Mouse (Mus musculus) olfactory bulb, adult 2 months (tissue): ENCODE data around the gene 4933428M09Rik. TPM values are rescaled to one million over a fixed set of nuclear protein-coding genes. Genes with fewer than 3 reads are reported as not detected.
"Not testable (repeated sequence)": the region's sequence is repeated elsewhere in the genome, so short reads cannot be mapped to it uniquely, and the experiment has no call there.

Experiments used
- H3K27ac ChIP-seq: fragments of 200-500 bp; 2 replicates; pipeline ENCODE4 v1.5.1; 2012; ENCODE audit warnings: low read depth, low read length; ENCODE audit not compliant: insufficient read depth
- H3K4me1 ChIP-seq: fragments of 200-500 bp; 2 replicates; pipeline ENCODE4 v1.6.1; 2012; ENCODE audit warnings: low read length; ENCODE audit not compliant: control insufficient read depth, insufficient read depth
- H3K4me3 ChIP-seq: fragments of 200-500 bp; 2 replicates; pipeline ENCODE4 v1.5.1; 2012; ENCODE audit warnings: mild to moderate bottlenecking, low read depth, low read length, moderate library complexity; ENCODE audit not compliant: insufficient read depth
- CTCF ChIP-seq: fragments of 200-500 bp; IDR thresholded peaks from 2 replicates; pipeline ENCODE4 v1.5.1; 2012; ENCODE audit warnings: low read depth, mild to moderate bottlenecking, low read length, moderate library complexity; ENCODE audit not compliant: insufficient read depth
- POLR2A ChIP-seq: fragments of 200-500 bp; IDR thresholded peaks from 2 replicates; pipeline ENCODE4 v1.6.1; 2012; ENCODE audit warnings: mild to moderate bottlenecking, low read depth, low read length, moderate library complexity; ENCODE audit not compliant: insufficient read depth
- WGBS: fragments of 180-500 bp; shearing (Covaris S2); methylation state at CpG from one replicate; pipeline ENCODE4 v1.1.7; 2018; 5-methylcytosine and 5-hydroxymethylcytosine counted together
- polyA plus RNA-seq: library from polyadenylated mRNA; stranded (reverse); fragments of >200 nt; gene quantifications from 2 replicates; pipeline ENCODE4 v1.2.4, GENCODE M21; 2012; ENCODE audit warnings: low replicate concordance; ENCODE audit not compliant: missing spikeins, insufficient read depth, insufficient read length

4933428M09Rik gene
- polyA plus RNA-seq = not detected in 2 replicates

GRCm38 (mm10) chrX:139178928-139179327 is at the start of gene 4933428M09Rik:
TSS of gene 4933428M09Rik (plus strand) at chrX:139179228.
- Histone ChIP-seq H3K27ac (no peak within 1 kb of the TSS), H3K4me3 (no peak within 1 kb of the TSS), H3K4me1 (no peaks in the 10 kb centered on the region)
- no peak for TF ChIP-seq POLR2A
- no peak for TF ChIP-seq CTCF
- whole genome bisulfite sequencing = 85% methylated on average over 8 of the region's 8 CpGs

DNA sequence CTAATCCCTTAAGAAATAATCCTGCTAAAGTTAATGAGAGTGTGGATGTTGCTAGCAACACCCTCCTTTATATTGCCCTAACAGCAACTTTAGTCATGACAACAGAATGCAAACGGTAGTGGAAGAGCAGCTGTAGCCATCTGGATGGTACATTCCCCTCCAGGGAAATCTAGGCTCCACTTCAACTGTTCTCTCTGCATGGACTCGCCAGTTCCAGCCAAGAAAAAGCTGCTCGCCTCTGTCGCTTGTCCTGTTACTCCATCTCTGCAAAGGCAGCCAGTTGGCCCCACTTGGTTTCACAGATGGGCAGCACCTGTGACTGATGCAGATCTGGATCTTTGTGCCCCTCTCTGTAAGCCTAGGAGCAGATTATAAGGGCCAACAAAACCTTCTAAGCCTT is 45.0 kb upstream of the 4933428M09Rik start:
- Histone ChIP-seq H3K4me1 (no peaks in the 10 kb centered on the region), H3K27ac (no peak overlapping the region), H3K4me3 (no peak overlapping the region)
- TF ChIP-seq CTCF (no peak), POLR2A (no peak)
- 61% methylated on average over 4 of the region's 4 CpGs for WGBS

- H3K27ac ChIP-seq, H3K4me1 ChIP-seq, H3K4me3 ChIP-seq: not testable (repeated sequence)
- 88% methylated on average over 3 of the region's 3 CpGs for WGBS
These were observed 12.5 kb downstream of the 4933428M09Rik start for GRCm38 (mm10) chrX:139191506-139191905.

DNA sequence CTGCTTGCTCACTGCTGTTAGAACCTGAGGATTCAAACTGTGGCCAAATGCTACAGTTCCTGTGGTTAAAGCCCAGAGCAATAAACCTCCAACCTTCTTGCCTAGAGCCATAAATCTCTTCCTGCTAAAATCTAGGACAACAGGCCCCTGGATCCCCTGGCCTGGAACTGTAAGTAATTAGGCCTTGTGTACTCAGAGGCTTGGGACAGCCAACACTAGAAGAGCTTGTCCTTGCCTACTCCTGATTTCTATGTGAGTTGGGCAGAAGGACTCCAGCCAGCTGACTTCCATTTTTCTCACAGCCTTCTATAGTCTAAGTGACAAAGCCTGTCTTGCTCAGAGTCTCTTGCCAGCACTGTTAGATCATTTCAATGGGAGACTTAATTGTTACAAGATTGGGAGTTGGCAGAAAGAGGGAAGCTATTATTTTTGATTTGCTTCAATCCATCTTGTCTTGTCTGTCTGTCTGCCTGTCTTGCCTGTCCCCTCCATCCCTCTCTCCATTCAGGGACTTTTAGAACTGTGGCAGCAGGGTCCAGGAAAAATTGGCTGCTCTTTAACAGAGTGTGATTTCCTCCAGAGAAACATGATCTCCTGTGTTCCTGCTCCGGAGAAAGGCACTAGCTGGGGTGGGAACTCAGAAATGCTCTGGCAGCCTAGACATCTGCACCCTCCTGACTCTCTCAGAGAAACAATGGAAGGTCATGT is 15.7 kb downstream of the 4933428M09Rik start:
- H3K4me3 ChIP-seq = no peak overlapping the region
- 32% methylated on average over 1 of the region's 1 CpGs for WGBS
- no peak for TF ChIP-seq CTCF
- no peak for TF ChIP-seq POLR2A
- no peaks in the 10 kb centered on the region for H3K4me1 ChIP-seq
- no peak overlapping the region for H3K27ac ChIP-seq

- H3K27ac ChIP-seq, H3K4me3 ChIP-seq, H3K4me1 ChIP-seq: not testable (repeated sequence)
- 89% methylated on average over 4 of the region's 4 CpGs for WGBS
These were observed 30.3 kb downstream of the 4933428M09Rik start for GRCm38 (mm10) chrX:139209191-139209828.

- H3K4me3 ChIP-seq = peak within 1 kb of the TSS; percentile 47
- 13% methylated on average over 31 of the region's 31 CpGs for WGBS
- no peak within 1 kb of the TSS for H3K27ac ChIP-seq
- H3K4me1 ChIP-seq = no peaks in the 10 kb centered on the region
- TF ChIP-seq POLR2A (no peak), CTCF (no peak)
These were observed 30.8 kb downstream of the 4933428M09Rik start, which contains the start of gene Mum1l1 for GRCm38 (mm10) chrX:139209829-139210225. TSS of gene Mum1l1 (plus strand) at chrX:139210042.

- no peak overlapping the region for H3K27ac ChIP-seq
- no peak overlapping the region for H3K4me3 ChIP-seq
- no peak for TF ChIP-seq POLR2A
- no peak for TF ChIP-seq CTCF
- 82% methylated on average over 4 of the region's 4 CpGs for WGBS
- H3K4me1 ChIP-seq = no peaks in the 10 kb centered on the region
These were observed 35.7 kb downstream of the 4933428M09Rik start for GRCm38 (mm10) chrX:139214765-139215164.

DNA sequence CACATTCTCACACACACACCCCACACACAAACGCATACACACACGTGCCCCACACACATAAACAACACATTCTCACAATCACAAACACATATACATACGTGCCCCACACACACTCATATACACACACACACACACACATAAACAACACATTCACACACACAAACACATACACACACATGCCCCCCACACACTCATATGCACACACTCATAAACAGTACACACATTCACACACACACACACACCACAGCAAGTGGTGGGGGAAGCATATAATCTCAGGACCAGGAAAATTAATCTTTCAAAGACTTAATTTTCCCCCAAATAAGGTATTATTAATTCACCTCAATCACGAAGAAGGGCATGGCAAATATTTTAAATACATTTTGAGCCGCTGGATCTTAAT is 37.4 kb downstream of the 4933428M09Rik start:
- WGBS = 55% methylated on average over 5 of the region's 5 CpGs
- TF ChIP-seq POLR2A = no peak
- no peak for TF ChIP-seq CTCF
- no peak overlapping the region for H3K27ac ChIP-seq
- no peaks in the 10 kb centered on the region for H3K4me1 ChIP-seq
- H3K4me3 ChIP-seq = no peak overlapping the region

DNA sequence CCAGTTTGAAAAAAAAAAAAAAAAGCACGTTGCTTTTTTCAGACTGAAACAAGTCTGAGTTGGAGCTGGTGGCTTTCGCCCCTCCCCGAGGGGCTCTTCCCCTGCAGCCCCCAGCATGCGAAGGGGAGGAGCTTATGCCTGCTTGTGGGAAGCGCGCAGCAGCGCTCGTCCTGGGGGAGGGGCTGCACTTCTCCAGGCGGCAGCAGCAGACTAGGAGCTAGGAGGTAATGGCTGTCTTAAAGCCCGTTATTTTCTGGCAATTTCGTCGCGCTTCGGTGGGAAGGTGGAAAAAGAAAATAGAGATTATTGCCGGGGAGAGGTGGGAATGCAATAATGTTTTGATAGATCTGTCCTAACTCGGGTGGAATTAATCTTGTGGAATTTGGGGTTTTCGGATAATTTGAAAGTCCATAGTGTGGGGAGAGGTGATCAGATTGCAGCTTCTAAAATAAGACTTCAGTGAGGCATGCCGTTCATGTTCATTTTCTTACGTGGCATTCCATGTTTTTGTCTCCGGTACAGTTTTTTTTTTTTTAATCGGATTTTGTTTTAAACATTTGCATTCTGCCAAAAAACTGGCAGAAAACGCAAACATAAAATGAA is 38.1 kb downstream of the 4933428M09Rik start:
- TF ChIP-seq CTCF = no peak
- no peak for TF ChIP-seq POLR2A
- Histone ChIP-seq H3K27ac (no peak overlapping the region), H3K4me1 (no peaks in the 10 kb centered on the region), H3K4me3 (peak overlapping the region; percentile 35)
- WGBS = 14% methylated on average over 22 of the region's 22 CpGs
